Mouse (Mus musculus) brown adipose tissue, adult 24 weeks (tissue): ENCODE measurements around the gene Pigf. TPM values are rescaled to one million over a fixed set of nuclear protein-coding genes. Genes with fewer than 3 reads are reported as not detected.
A peak's percentile ranks its signal among the peaks of the same experiment; 100 is the strongest.
"Not testable (repeated sequence)": the region's sequence is repeated elsewhere in the genome, so short reads cannot be mapped to it uniquely, and the experiment has no call there.

Source experiments
- H3K27ac ChIP-seq: fragments of 200-500 bp; replicated peaks from 2 replicates; pipeline ENCODE4 v1.5.1; 2012; ENCODE audit warnings: low read depth, mild to moderate bottlenecking, low read length
- H3K4me1 ChIP-seq: fragments of 200-500 bp; 2 replicates; pipeline ENCODE4 v1.6.1; 2012; ENCODE audit warnings: low read length, mixed read lengths; ENCODE audit not compliant: control insufficient read depth, insufficient read depth, insufficient read length
- H3K4me3 ChIP-seq: fragments of 200-500 bp; 2 replicates; pipeline ENCODE4 v1.5.1; 2012; ENCODE audit warnings: low read depth, mild to moderate bottlenecking, low read length, moderate library complexity; ENCODE audit not compliant: insufficient read depth
- polyA plus RNA-seq: library from polyadenylated mRNA; stranded (reverse); fragments of >200 nt; gene quantifications from 2 replicates; pipeline ENCODE4 v1.2.4, GENCODE M21; 2012; ENCODE audit not compliant: missing spikeins, insufficient read depth, insufficient read length

Gene Pigf
- polyA plus RNA-seq = 9.2 and 11.6 TPM in 2 replicates

GRCm38 (mm10) chr17:87025269-87025949 is at the start of gene Pigf, which contains the start of gene Cript:
Gene Pigf, minus strand, starts transcription at chr17:87025406.
Gene Cript, plus strand, starts transcription at chr17:87025550.
- H3K4me3 ChIP-seq = peak within 1 kb of the TSS; percentile 77
- H3K4me1 ChIP-seq = peaks cover 4% of the 10 kb centered on the region; the same call in 1 of the 2 replicates
- H3K27ac ChIP-seq = peak within 1 kb of the TSS; percentile 63

- Histone ChIP-seq H3K4me3 (no peak overlapping the region), H3K4me1 (no peaks in the 10 kb centered on the region), H3K27ac (no peak overlapping the region)
These were observed 48.3 kb upstream of the Pigf start for GRCm38 (mm10) chr17:87073470-87073869.

- H3K4me3 ChIP-seq = no peak overlapping the region
- no peaks in the 10 kb centered on the region for H3K4me1 ChIP-seq
- no peak overlapping the region for H3K27ac ChIP-seq
These were observed 47.7 kb upstream of the Pigf start for GRCm38 (mm10) chr17:87072766-87073440.

- not testable (repeated sequence) for H3K27ac ChIP-seq, H3K4me3 ChIP-seq, H3K4me1 ChIP-seq
These were observed 47.0 kb upstream of the Pigf start for GRCm38 (mm10) chr17:87072183-87072582.

- Histone ChIP-seq H3K27ac (no peak overlapping the region), H3K4me1 (0 out of 2 replicates have a peak, but pooled peaks cover under 1% of the 10 kb centered on the region), H3K4me3 (no peak overlapping the region)
These were observed 43.8 kb upstream of the Pigf start for GRCm38 (mm10) chr17:87068997-87069396.

- no peak overlapping the region for H3K4me3 ChIP-seq
- no peak overlapping the region for H3K27ac ChIP-seq
- peaks cover 11% of the 10 kb centered on the region for H3K4me1 ChIP-seq
These were observed 38.8 kb upstream of the Pigf start for GRCm38 (mm10) chr17:87063969-87064368.

GRCm38 (mm10) chr17:87063461-87063860 is 38.3 kb upstream of the Pigf start:
- H3K27ac ChIP-seq = no peak overlapping the region
- H3K4me3 ChIP-seq = no peak overlapping the region
- H3K4me1 ChIP-seq = peaks cover 11% of the 10 kb centered on the region

- Histone ChIP-seq H3K27ac (no peak overlapping the region), H3K4me3 (no peak overlapping the region), H3K4me1 (peaks cover 13% of the 10 kb centered on the region)
These were observed 37.4 kb upstream of the Pigf start for GRCm38 (mm10) chr17:87062639-87063038.

- Histone ChIP-seq H3K4me3 (no peak overlapping the region), H3K4me1 (peaks cover 12% of the 10 kb centered on the region), H3K27ac (no peak overlapping the region)
These were observed 32.5 kb upstream of the Pigf start for GRCm38 (mm10) chr17:87057486-87058266.

- Histone ChIP-seq H3K27ac (no peak overlapping the region), H3K4me3 (no peak overlapping the region), H3K4me1 (peaks cover 8% of the 10 kb centered on the region)
These were observed 31.6 kb upstream of the Pigf start for GRCm38 (mm10) chr17:87056761-87057160.

- no peak overlapping the region for H3K27ac ChIP-seq
These were observed 30.5 kb upstream of the Pigf start for GRCm38 (mm10) chr17:87055663-87056062.

GRCm38 (mm10) chr17:87055051-87055459 is 29.8 kb upstream of the Pigf start:
- peaks cover 10% of the 10 kb centered on the region for H3K4me1 ChIP-seq
- no peak overlapping the region for H3K27ac ChIP-seq
- no peak overlapping the region for H3K4me3 ChIP-seq

More at GRCm38 (mm10) chr17:87055663-87056062, 30.5 kb upstream of the Pigf start:
- Histone ChIP-seq H3K4me1 (peaks cover 8% of the 10 kb centered on the region), H3K4me3 (no peak overlapping the region)

GRCm38 (mm10) chr17:87053921-87054320 is 28.7 kb upstream of the Pigf start:
- H3K27ac ChIP-seq = no peak overlapping the region
- H3K4me1 ChIP-seq = peaks cover 10% of the 10 kb centered on the region
- no peak overlapping the region for H3K4me3 ChIP-seq

- Histone ChIP-seq H3K27ac (no peak overlapping the region), H3K4me3 (no peak overlapping the region), H3K4me1 (peaks cover 7% of the 10 kb centered on the region)
These were observed 27.2 kb upstream of the Pigf start for GRCm38 (mm10) chr17:87052432-87052831.

- H3K4me1 ChIP-seq = peaks cover 7% of the 10 kb centered on the region
- H3K27ac ChIP-seq = no peak overlapping the region
- H3K4me3 ChIP-seq = no peak overlapping the region
These were observed 26.4 kb upstream of the Pigf start for GRCm38 (mm10) chr17:87051652-87052051.
